Mouse (Mus musculus): ENCODE results near the gene Tspan5.

Tspan5 gene

GRCm38 (mm10) chr3:138886121-138886520 lies 144.1 kb downstream of the Tspan5 start:
- in situ Hi-C loops (cut with MboI; ENCODE audit: low pct_unique_long_range_greater_than_20kb in 1 of 2, low sequenced_read_pairs in 2 of 2, unreplicated experiment in 1 of 2): no loop called here

GRCm38 (mm10) chr3:138889214-138889613 lies 147.2 kb downstream of the Tspan5 start:
- in situ Hi-C loops (cut with MboI; ENCODE audit: low pct_unique_long_range_greater_than_20kb in 1 of 2, low sequenced_read_pairs in 2 of 2, unreplicated experiment in 1 of 2): no loop called here

- in situ Hi-C loops (cut with MboI; ENCODE audit: low pct_unique_long_range_greater_than_20kb in 1 of 2, low sequenced_read_pairs in 2 of 2, unreplicated experiment in 1 of 2): no loop called here
Observed at GRCm38 (mm10) chr3:138889769-138890295, 147.8 kb downstream of the Tspan5 start.

GRCm38 (mm10) chr3:138893520-138893919 lies 151.5 kb downstream of the Tspan5 start:
- in situ Hi-C loops (cut with MboI; ENCODE audit: low pct_unique_long_range_greater_than_20kb in 1 of 2, low sequenced_read_pairs in 2 of 2, unreplicated experiment in 1 of 2): no loop called here

GRCm38 (mm10) chr3:138897500-138897899 lies 155.5 kb downstream of the Tspan5 start:
- in situ Hi-C loops (cut with MboI; ENCODE audit: low pct_unique_long_range_greater_than_20kb in 1 of 2, low sequenced_read_pairs in 2 of 2, unreplicated experiment in 1 of 2): no loop called here

- in situ Hi-C loops (cut with MboI; ENCODE audit: low pct_unique_long_range_greater_than_20kb in 1 of 2, low sequenced_read_pairs in 2 of 2, unreplicated experiment in 1 of 2): no loop called here
Observed at GRCm38 (mm10) chr3:138898055-138898454, 156.1 kb downstream of the Tspan5 start.

- in situ Hi-C loops (cut with MboI; ENCODE audit: low pct_unique_long_range_greater_than_20kb in 1 of 2, low sequenced_read_pairs in 2 of 2, unreplicated experiment in 1 of 2): loop anchor here in 1 of 2 experiments (5.0 kb wide), 1 partner anchor 258 kb away; no protein-coding TSS in a partner anchor
Observed at GRCm38 (mm10) chr3:138900571-138901141, 158.7 kb downstream of the Tspan5 start.

- in situ Hi-C loops (cut with MboI; ENCODE audit: low pct_unique_long_range_greater_than_20kb in 1 of 2, low sequenced_read_pairs in 2 of 2, unreplicated experiment in 1 of 2): no loop called here
Observed at GRCm38 (mm10) chr3:138905678-138906077, 163.7 kb downstream of the Tspan5 start.

GRCm38 (mm10) chr3:138906112-138906880 lies 164.3 kb downstream of the Tspan5 start:
- in situ Hi-C loops (cut with MboI; ENCODE audit: low pct_unique_long_range_greater_than_20kb in 1 of 2, low sequenced_read_pairs in 2 of 2, unreplicated experiment in 1 of 2): no loop called here

GRCm38 (mm10) chr3:138909313-138909712 lies 167.3 kb downstream of the Tspan5 start:
- in situ Hi-C loops (cut with MboI; ENCODE audit: low pct_unique_long_range_greater_than_20kb in 1 of 2, low sequenced_read_pairs in 2 of 2, unreplicated experiment in 1 of 2): no loop called here

- in situ Hi-C loops (cut with MboI; ENCODE audit: low pct_unique_long_range_greater_than_20kb in 1 of 2, low sequenced_read_pairs in 2 of 2, unreplicated experiment in 1 of 2): loop anchor here in 1 of 2 experiments (10.0 kb wide), 1 partner anchor 268 kb away; no protein-coding TSS in a partner anchor
Observed at GRCm38 (mm10) chr3:138912504-138912903, 170.5 kb downstream of the Tspan5 start.

- in situ Hi-C loops (cut with MboI; ENCODE audit: low pct_unique_long_range_greater_than_20kb in 1 of 2, low sequenced_read_pairs in 2 of 2, unreplicated experiment in 1 of 2): loop anchor here in 1 of 2 experiments (10.0 kb wide), 1 partner anchor 270 kb away; no protein-coding TSS in a partner anchor
Observed at GRCm38 (mm10) chr3:138914626-138915288, 172.8 kb downstream of the Tspan5 start.

GRCm38 (mm10) chr3:138916591-138916990 lies 174.6 kb downstream of the Tspan5 start:
- in situ Hi-C loops (cut with MboI; ENCODE audit: low pct_unique_long_range_greater_than_20kb in 1 of 2, low sequenced_read_pairs in 2 of 2, unreplicated experiment in 1 of 2): loop anchor here in 1 of 2 experiments (10.0 kb wide), 1 partner anchor 272 kb away; no protein-coding TSS in a partner anchor

- in situ Hi-C loops (cut with MboI; ENCODE audit: low pct_unique_long_range_greater_than_20kb in 1 of 2, low sequenced_read_pairs in 2 of 2, unreplicated experiment in 1 of 2): loop anchor here in 1 of 2 experiments (10.0 kb wide), 1 partner anchor 272 kb away; no protein-coding TSS in a partner anchor
Observed at GRCm38 (mm10) chr3:138917016-138917415, 175.0 kb downstream of the Tspan5 start.

GRCm38 (mm10) chr3:138918241-138918640 lies 176.2 kb downstream of the Tspan5 start:
- in situ Hi-C loops (cut with MboI; ENCODE audit: low pct_unique_long_range_greater_than_20kb in 1 of 2, low sequenced_read_pairs in 2 of 2, unreplicated experiment in 1 of 2): loop anchor here in 1 of 2 experiments (10.0 kb wide), 1 partner anchor 273 kb away; no protein-coding TSS in a partner anchor

- in situ Hi-C loops (cut with MboI; ENCODE audit: low pct_unique_long_range_greater_than_20kb in 1 of 2, low sequenced_read_pairs in 2 of 2, unreplicated experiment in 1 of 2): no loop called here
Observed at GRCm38 (mm10) chr3:138926161-138926560, 184.2 kb downstream of the Tspan5 start.

- in situ Hi-C loops (cut with MboI; ENCODE audit: low pct_unique_long_range_greater_than_20kb in 1 of 2, low sequenced_read_pairs in 2 of 2, unreplicated experiment in 1 of 2): no loop called here
Observed at GRCm38 (mm10) chr3:138927437-138927836, 185.4 kb downstream of the Tspan5 start.

GRCm38 (mm10) chr3:138936780-138937179 lies 194.8 kb downstream of the Tspan5 start:
- in situ Hi-C loops (cut with MboI; ENCODE audit: low pct_unique_long_range_greater_than_20kb in 1 of 2, low sequenced_read_pairs in 2 of 2, unreplicated experiment in 1 of 2): no loop called here

- in situ Hi-C loops (cut with MboI; ENCODE audit: low pct_unique_long_range_greater_than_20kb in 1 of 2, low sequenced_read_pairs in 2 of 2, unreplicated experiment in 1 of 2): no loop called here
Observed at GRCm38 (mm10) chr3:138937241-138937640, 195.2 kb downstream of the Tspan5 start.
